1 mouse cellular context compared by ENCODE assay signal in genomic region chr8:120666807-120667470, GRCm38 (mm10).
TF ChIP-seq lines count a peak whose summit lies in the region.

No protein-coding gene starts in this region.

TF ChIP-seq in MEL, 35 proteins besides CTCF, POLR2A, EP300 and RAD21 (continued from another document):
- TF ChIP-seq SMC3 (IDR thresholded peaks at IDR 0.05; ENCODE audit: low read depth, low read length) (no peak), JUND (IDR thresholded peaks at IDR 0.05; ENCODE audit: low read depth, low read length) (no peak), MXI1 (IDR thresholded peaks at IDR 0.05; ENCODE audit: low read depth, low read length) (no peak), HCFC1 (IDR thresholded peaks at IDR 0.05; ENCODE audit: low read depth, low read length) (no peak), USF2 (IDR thresholded peaks at IDR 0.05; ENCODE audit: borderline replicate concordance in 1 of 2, insufficient read depth in 1 of 2, low read depth in 1 of 2, low read length in 2 of 2) (no peak), ETS1 (IDR thresholded peaks at IDR 0.05; ENCODE audit: low read depth, low read length) (no peak), BHLHE40 (IDR thresholded peaks at IDR 0.05; ENCODE audit: borderline replicate concordance, low read depth, low read length) (no peak), KAT2A (conservative IDR thresholded peaks at IDR 0.05; ENCODE audit: low read depth, low read length) (no peak), USF1 (IDR thresholded peaks at IDR 0.05; ENCODE audit: low read depth, low read length) (no peak), MAX (IDR thresholded peaks at IDR 0.05; ENCODE audit: low read length) (no peak)
